8 mouse cellular contexts compared by ENCODE assay signal in the genomic region with DNA sequence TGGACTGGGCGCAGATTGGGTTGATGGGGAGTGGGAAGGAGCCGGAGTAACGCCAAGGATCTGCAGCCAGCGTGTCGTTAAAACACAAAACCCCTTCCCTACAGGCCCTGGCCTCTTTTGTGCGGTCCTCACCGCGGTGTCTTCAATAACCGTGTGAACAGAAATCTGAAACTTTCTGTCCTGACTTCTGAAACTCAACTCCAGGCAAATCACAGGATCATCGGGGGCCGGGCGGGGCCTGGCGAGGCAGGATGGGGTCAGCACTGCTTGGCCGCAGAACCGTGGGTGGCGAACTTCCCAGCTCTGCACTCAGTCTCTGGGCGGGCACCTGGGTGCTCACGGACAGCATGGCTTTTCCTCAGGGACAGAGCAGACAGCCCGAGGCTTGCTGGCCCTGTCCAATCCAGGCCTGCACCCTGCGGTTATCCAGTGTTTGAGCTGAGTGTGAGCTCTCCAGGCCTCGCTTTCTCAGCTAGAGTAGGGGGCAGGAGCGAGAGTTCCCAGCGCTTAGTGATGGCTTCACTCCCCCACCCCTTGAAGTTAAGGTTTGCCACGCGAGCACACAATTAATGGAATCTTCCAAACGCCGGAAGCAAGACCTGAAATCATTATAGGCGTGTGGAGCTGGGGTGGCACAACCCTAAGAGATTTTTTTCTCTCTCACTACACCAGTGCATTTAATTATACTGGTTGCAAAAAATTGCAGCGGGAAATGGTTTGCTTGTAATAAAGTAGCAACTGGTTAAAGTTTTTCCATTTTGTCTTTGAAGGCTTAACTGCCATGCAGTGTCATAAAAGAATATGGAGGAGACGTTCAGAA. TPM values are rescaled to one million over a fixed set of nuclear protein-coding genes. Genes with fewer than 3 reads are reported as not detected.
DNase-seq lines count a peak whose midpoint lies in the region; ATAC-seq and TF ChIP-seq lines count a peak whose summit lies in the region.

No protein-coding gene starts in this region.

- no peaks in the 10 kb centered on the region for H3K36me3 ChIP-seq in forebrain, postnatal 0 days (ENCODE audit: insufficient read depth)
- no peaks in the 10 kb centered on the region for H3K36me3 ChIP-seq in intestine, postnatal 0 days (ENCODE audit: control insufficient read depth, insufficient read depth)
- no peaks in the 10 kb centered on the region for H3K36me3 ChIP-seq in lung, embryonic 16.5 days (ENCODE audit: control insufficient read depth, insufficient read depth, low read length)
- no peaks in the 10 kb centered on the region for H3K36me3 ChIP-seq in stomach, postnatal 0 days (ENCODE audit: control insufficient read depth, insufficient read depth, low read length)

- no peaks in the 10 kb centered on the region for H3K9me3 ChIP-seq in forebrain, postnatal 0 days (ENCODE audit: low read length)
- H3K9me3 ChIP-seq in intestine, postnatal 0 days (ENCODE audit: control insufficient read depth), result no peaks in the 10 kb centered on the region
- H3K9me3 ChIP-seq in lung, embryonic 16.5 days (ENCODE audit: control insufficient read depth, low read length), result no peaks in the 10 kb centered on the region
- no peaks in the 10 kb centered on the region for H3K9me3 ChIP-seq in stomach, postnatal 0 days (ENCODE audit: control insufficient read depth, low read length)

- TF ChIP-seq CTCF in layer of hippocampus, adult 2 months (conservative IDR thresholded peaks at IDR 0.05), result no peak
- TF ChIP-seq CTCF in forebrain, postnatal 0 days (IDR thresholded peaks at IDR 0.05; ENCODE audit: low read depth), result no peak
- no peak for TF ChIP-seq CTCF in intestine, postnatal 0 days (IDR thresholded peaks at IDR 0.05; ENCODE audit: low read depth)
- TF ChIP-seq CTCF in stomach, postnatal 0 days (IDR thresholded peaks at IDR 0.05; ENCODE audit: low read depth), result no peak

- peaks cover 32% of the 10 kb centered on the region for H3K27me3 ChIP-seq in forebrain, postnatal 0 days (ENCODE audit: insufficient read depth, low read length)
- peaks cover 55% of the 10 kb centered on the region for H3K27me3 ChIP-seq in intestine, postnatal 0 days (replicated peaks; ENCODE audit: control insufficient read depth, insufficient read depth, low read length)
- H3K27me3 ChIP-seq in lung, embryonic 16.5 days (ENCODE audit: control insufficient read depth, insufficient read depth, low read depth, low read length), result peaks cover 50% of the 10 kb centered on the region
- no peaks in the 10 kb centered on the region; the same call in 1 of the 2 replicates for H3K27me3 ChIP-seq in stomach, postnatal 0 days (ENCODE audit: control insufficient read depth, insufficient read depth, low read length)

- peak overlapping the region; percentile 95 for H3K4me3 ChIP-seq in layer of hippocampus, adult 2 months
- peak overlapping the region; percentile 73 for H3K4me3 ChIP-seq in forebrain, postnatal 0 days (ENCODE audit: low read depth, low read length)
- peak overlapping the region; percentile 50 for H3K4me3 ChIP-seq in intestine, postnatal 0 days (ENCODE audit: low read depth, low read length)
- peak overlapping the region; percentile 56 for H3K4me3 ChIP-seq in lung, embryonic 16.5 days (ENCODE audit: low read length)
- peak overlapping the region; percentile 51 for H3K4me3 ChIP-seq in stomach, postnatal 0 days (ENCODE audit: low read depth, low read length)

- WGBS in forebrain, postnatal 0 days, result 5% methylated on average over 30 of the region's 30 CpGs
- 12% methylated on average over 30 of the region's 30 CpGs for WGBS in intestine, postnatal 0 days
- 13% methylated on average over 30 of the region's 30 CpGs for WGBS in lung, embryonic 16.5 days
- 13% methylated on average over 30 of the region's 30 CpGs for WGBS in stomach, postnatal 0 days

- H3K27ac ChIP-seq in layer of hippocampus, adult 2 months, result no peak overlapping the region; the same call in 1 of the 2 replicates
- H3K27ac ChIP-seq in forebrain, postnatal 0 days (ENCODE audit: low read depth, low read length), result no peak overlapping the region
- no peak overlapping the region for H3K27ac ChIP-seq in intestine, postnatal 0 days (ENCODE audit: low read depth, low read length)
- no peak overlapping the region for H3K27ac ChIP-seq in lung, embryonic 16.5 days (ENCODE audit: low read length)
- H3K27ac ChIP-seq in stomach, postnatal 0 days (replicated peaks), result no peak overlapping the region

- DNase-seq in layer of hippocampus, adult 2 months (ENCODE audit: low spot score in 2 of 2), result no peak
- DNase-seq in layer of hippocampus, postnatal 25 days (ENCODE audit: extremely low spot score in 1 of 2, low spot score in 1 of 2), result no peak
- peak; percentile 33 to 52 for DNase-seq in cerebellum, postnatal 10 days
- no peak for DNase-seq in forebrain, postnatal 0 days
- peak; percentile 33 for DNase-seq in stomach, postnatal 0 days (ENCODE audit: low spot score)
- no peak for DNase-seq in layer of hippocampus, adult 9-11 months

- no peak for TF ChIP-seq EP300 in stomach, postnatal 0 days (optimal IDR thresholded peaks at IDR 0.05)

- ATAC-seq in forebrain, postnatal 0 days, result no peak
- ATAC-seq in intestine, postnatal 0 days, result no peak
- no peak for ATAC-seq in lung, embryonic 16.5 days (ENCODE audit: low read depth)
- ATAC-seq in stomach, postnatal 0 days (ENCODE audit: low FRiP score, low TSS enrichment), result no peak

- peaks cover 11% of the 10 kb centered on the region; the same call in 1 of the 2 replicates for H3K4me1 ChIP-seq in forebrain, postnatal 0 days (ENCODE audit: insufficient read depth)
- H3K4me1 ChIP-seq in intestine, postnatal 0 days (replicated peaks; ENCODE audit: control insufficient read depth, insufficient read depth, low read length), result peaks cover 4% of the 10 kb centered on the region; the same call in 1 of the 2 replicates
- peaks cover 19% of the 10 kb centered on the region for H3K4me1 ChIP-seq in lung, embryonic 16.5 days (replicated peaks; ENCODE audit: control insufficient read depth, insufficient read depth, low read length)
- H3K4me1 ChIP-seq in stomach, postnatal 0 days (replicated peaks; ENCODE audit: control insufficient read depth, insufficient read depth), result no peaks in the 10 kb centered on the region

- H3K9ac ChIP-seq in forebrain, postnatal 0 days, result 0 out of 2 replicates have a peak overlapping the region, but pooled peaks have one; percentile 10
- H3K9ac ChIP-seq in intestine, postnatal 0 days (ENCODE audit: low read depth, low read length), result no peak overlapping the region
- H3K9ac ChIP-seq in lung, embryonic 16.5 days (ENCODE audit: low read length), result peak overlapping the region; percentile 44; the same call in 1 of the 2 replicates
- H3K9ac ChIP-seq in stomach, postnatal 0 days (ENCODE audit: low read length), result peak overlapping the region; percentile 41; the same call in 1 of the 2 replicates

- H3K4me2 ChIP-seq in forebrain, postnatal 0 days (ENCODE audit: low read depth), result peak overlapping the region; percentile 92
- H3K4me2 ChIP-seq in intestine, postnatal 0 days (replicated peaks; ENCODE audit: low read depth), result peak overlapping the region; percentile 83
- peak overlapping the region; percentile 80 for H3K4me2 ChIP-seq in lung, embryonic 16.5 days (ENCODE audit: low read depth, low read length)
- H3K4me2 ChIP-seq in stomach, postnatal 0 days (replicated peaks; ENCODE audit: low read depth), result peak overlapping the region; percentile 79

RNA-seq across cellular contexts. Expression of gene Hey2, which starts 1.8 kb away (rescaled TPM):
- 1 to 10 TPM; 5.4 to 7.4 TPM for total RNA-seq in layer of hippocampus, adult 2 months (2021)
- total RNA-seq in layer of hippocampus, postnatal 25 days (2021), result 1 to 10 TPM; 4.9 to 6.1 TPM
- 5.5 and 7.7 TPM in 2 replicates for total RNA-seq in forebrain, postnatal 0 days (2014; rRNA removed)
- 2.0 and 2.7 TPM in 2 replicates for polyA plus RNA-seq in forebrain, postnatal 0 days (2015; fragmentation: Nextera tagmentation; extraction: Ambion mirVana)
- polyA plus RNA-seq in intestine, postnatal 0 days (2015; fragmentation: Nextera tagmentation; extraction: Ambion mirVana), result 1.2 and 1.9 TPM in 2 replicates
- polyA plus RNA-seq in lung, embryonic 16.5 days (2015; fragmentation: Nextera tagmentation; extraction: Ambion mirVana), result 2.9 and 3.7 TPM in 2 replicates
- 1.7 and 1.8 TPM in 2 replicates for polyA plus RNA-seq in stomach, postnatal 0 days (2015; fragmentation: Nextera tagmentation; extraction: Ambion mirVana)

RNA-seq across cellular contexts. Expression of gene Ncoa7, which starts 41.3 kb away (rescaled TPM):
- 10 to 100 TPM; 98.8 to 99.0 TPM for total RNA-seq in layer of hippocampus, adult 2 months (2021)
- total RNA-seq in layer of hippocampus, postnatal 25 days (2021), result 100 to 1,000 TPM; 102 to 106 TPM
- 21.1 and 22.7 TPM in 2 replicates for total RNA-seq in forebrain, postnatal 0 days (2014; rRNA removed)
- 9.2 and 19.1 TPM in 2 replicates for polyA plus RNA-seq in forebrain, postnatal 0 days (2015; fragmentation: Nextera tagmentation; extraction: Ambion mirVana)
- polyA plus RNA-seq in intestine, postnatal 0 days (2015; fragmentation: Nextera tagmentation; extraction: Ambion mirVana), result 10.4 and 13.1 TPM in 2 replicates
- polyA plus RNA-seq in lung, embryonic 16.5 days (2015; fragmentation: Nextera tagmentation; extraction: Ambion mirVana), result 11.0 and 11.7 TPM in 2 replicates
- polyA plus RNA-seq in stomach, postnatal 0 days (2015; fragmentation: Nextera tagmentation; extraction: Ambion mirVana), result 11.4 and 12.2 TPM in 2 replicates

Comparison
In these comparisons a context has a peak if more than half of its experiments do, and no peak if none do; other contexts are left out.
1. DNase-seq: peak in cerebellum, postnatal 10 days (2 of 2) and stomach, postnatal 0 days (single experiment); none in layer of hippocampus, adult 2 months (0 of 2), layer of hippocampus, postnatal 25 days (0 of 2), forebrain, postnatal 0 days (single experiment) and layer of hippocampus, adult 9-11 months (single experiment).
2. Peak in every context shown above with its lines, with median percentiles within 50 percentile points of each other: H3K4me3 ChIP-seq and H3K4me2 ChIP-seq.